Mouse (Mus musculus): ENCODE measurements at regions not wholly inside any gene's neighbourhood (a gene's known extent, or its start where the extent isn't known, plus 50 kb on each side); places are given as distances from the start of the nearest gene placed in this dataset.
"Not testable (repeated sequence)": the region's sequence is repeated elsewhere in the genome, so short reads cannot be mapped to it uniquely, and the experiment has no call there.

GRCm38 (mm10) chr1:42597065-42597464 lies 98.5 kb upstream of the Pou3f3 start:
- Histone ChIP-seq H3K4me1 (replicated peaks; ENCODE audit: control insufficient read depth, insufficient read depth, low read length) (no peaks in the 10 kb centered on the region), H3K4me3 (ENCODE audit: low read depth, low read length) (no peak overlapping the region), H3K27ac (ENCODE audit: low read depth, low read length) (no peak overlapping the region), H3K9me3 (ENCODE audit: control insufficient read depth) (no peaks in the 10 kb centered on the region), H3K9ac (ENCODE audit: low read depth, low read length) (no peak overlapping the region), H3K4me2 (replicated peaks; ENCODE audit: low read depth) (no peak overlapping the region), H3K36me3 (ENCODE audit: control insufficient read depth, insufficient read depth) (no peaks in the 10 kb centered on the region), H3K27me3 (replicated peaks; ENCODE audit: control insufficient read depth, insufficient read depth, low read length) (no peaks in the 10 kb centered on the region)
- no peak for ATAC-seq
- TF ChIP-seq CTCF (IDR thresholded peaks at IDR 0.05; ENCODE audit: low read depth): no peak
- 85% methylated on average over 4 of the region's 4 CpGs for WGBS

- H3K36me3 ChIP-seq (ENCODE audit: control insufficient read depth, insufficient read depth): no peaks in the 10 kb centered on the region
- no peak overlapping the region for H3K27ac ChIP-seq (ENCODE audit: low read depth, low read length)
- WGBS: 77% methylated on average over 6 of the region's 6 CpGs
- no peaks in the 10 kb centered on the region for H3K27me3 ChIP-seq (replicated peaks; ENCODE audit: control insufficient read depth, insufficient read depth, low read length)
- TF ChIP-seq CTCF (IDR thresholded peaks at IDR 0.05; ENCODE audit: low read depth): no peak
- no peaks in the 10 kb centered on the region for H3K9me3 ChIP-seq (ENCODE audit: control insufficient read depth)
- H3K4me2 ChIP-seq (replicated peaks; ENCODE audit: low read depth): no peak overlapping the region
- no peak overlapping the region for H3K9ac ChIP-seq (ENCODE audit: low read depth, low read length)
- H3K4me3 ChIP-seq (ENCODE audit: low read depth, low read length): no peak overlapping the region
- ATAC-seq: no peak
- no peaks in the 10 kb centered on the region for H3K4me1 ChIP-seq (replicated peaks; ENCODE audit: control insufficient read depth, insufficient read depth, low read length)
Observed at GRCm38 (mm10) chr1:42599238-42599637, 96.3 kb upstream of the Pou3f3 start.

- H3K27ac ChIP-seq (ENCODE audit: low read depth, low read length): no peak overlapping the region
- no peak for ATAC-seq
- 88% methylated on average over 7 of the region's 7 CpGs for WGBS
Observed at GRCm38 (mm10) chr1:42606251-42606650, 89.3 kb upstream of the Pou3f3 start.

GRCm38 (mm10) chr1:42607466-42608043 lies 88.0 kb upstream of the Pou3f3 start:
- H3K4me1 ChIP-seq (replicated peaks; ENCODE audit: control insufficient read depth, insufficient read depth, low read length); H3K4me3 ChIP-seq (ENCODE audit: low read depth, low read length); H3K36me3 ChIP-seq (ENCODE audit: control insufficient read depth, insufficient read depth); H3K4me2 ChIP-seq (replicated peaks; ENCODE audit: low read depth); H3K9ac ChIP-seq (ENCODE audit: low read depth, low read length); H3K27me3 ChIP-seq (replicated peaks; ENCODE audit: control insufficient read depth, insufficient read depth, low read length); H3K9me3 ChIP-seq (ENCODE audit: control insufficient read depth); ATAC-seq; H3K27ac ChIP-seq (ENCODE audit: low read depth, low read length): not testable (repeated sequence)
- 90% methylated on average over 4 of the region's 4 CpGs for WGBS

More at GRCm38 (mm10) chr1:42606251-42606650, 89.3 kb upstream of the Pou3f3 start:
- H3K36me3 ChIP-seq (ENCODE audit: control insufficient read depth, insufficient read depth): no peaks in the 10 kb centered on the region
- no peak for TF ChIP-seq CTCF (IDR thresholded peaks at IDR 0.05; ENCODE audit: low read depth)
- H3K4me3 ChIP-seq (ENCODE audit: low read depth, low read length): no peak overlapping the region
- no peaks in the 10 kb centered on the region for H3K27me3 ChIP-seq (replicated peaks; ENCODE audit: control insufficient read depth, insufficient read depth, low read length)
- no peak overlapping the region for H3K4me2 ChIP-seq (replicated peaks; ENCODE audit: low read depth)
- no peaks in the 10 kb centered on the region for H3K4me1 ChIP-seq (replicated peaks; ENCODE audit: control insufficient read depth, insufficient read depth, low read length)
- no peaks in the 10 kb centered on the region for H3K9me3 ChIP-seq (ENCODE audit: control insufficient read depth)
- H3K9ac ChIP-seq (ENCODE audit: low read depth, low read length): no peak overlapping the region

GRCm38 (mm10) chr1:42623766-42624165 lies 71.8 kb upstream of the Pou3f3 start:
- Histone ChIP-seq H3K4me1 (replicated peaks; ENCODE audit: control insufficient read depth, insufficient read depth, low read length) (no peaks in the 10 kb centered on the region), H3K9ac (ENCODE audit: low read depth, low read length) (no peak overlapping the region), H3K36me3 (ENCODE audit: control insufficient read depth, insufficient read depth) (no peaks in the 10 kb centered on the region), H3K4me3 (ENCODE audit: low read depth, low read length) (no peak overlapping the region), H3K27me3 (replicated peaks; ENCODE audit: control insufficient read depth, insufficient read depth, low read length) (no peaks in the 10 kb centered on the region), H3K9me3 (ENCODE audit: control insufficient read depth) (no peaks in the 10 kb centered on the region), H3K4me2 (replicated peaks; ENCODE audit: low read depth) (no peak overlapping the region), H3K27ac (ENCODE audit: low read depth, low read length) (no peak overlapping the region)
- no peak for ATAC-seq
- no peak for TF ChIP-seq CTCF (IDR thresholded peaks at IDR 0.05; ENCODE audit: low read depth)
- WGBS: 70% methylated on average over 6 of the region's 6 CpGs

GRCm38 (mm10) chr1:42628800-42629199 lies 66.8 kb upstream of the Pou3f3 start:
- Histone ChIP-seq H3K27ac (ENCODE audit: low read depth, low read length) (no peak overlapping the region), H3K9ac (ENCODE audit: low read depth, low read length) (no peak overlapping the region), H3K4me2 (replicated peaks; ENCODE audit: low read depth) (no peak overlapping the region), H3K4me3 (ENCODE audit: low read depth, low read length) (no peak overlapping the region), H3K27me3 (replicated peaks; ENCODE audit: control insufficient read depth, insufficient read depth, low read length) (no peaks in the 10 kb centered on the region), H3K36me3 (ENCODE audit: control insufficient read depth, insufficient read depth) (no peaks in the 10 kb centered on the region), H3K9me3 (ENCODE audit: control insufficient read depth) (no peaks in the 10 kb centered on the region), H3K4me1 (replicated peaks; ENCODE audit: control insufficient read depth, insufficient read depth, low read length) (no peaks in the 10 kb centered on the region)
- WGBS: 65% methylated on average over 12 of the region's 12 CpGs
- TF ChIP-seq CTCF (IDR thresholded peaks at IDR 0.05; ENCODE audit: low read depth): no peak
- ATAC-seq: no peak

Data from intestine, postnatal 0 days (tissue).